ENCODE assay signal across 21 mouse cellular contexts in the genomic region with DNA sequence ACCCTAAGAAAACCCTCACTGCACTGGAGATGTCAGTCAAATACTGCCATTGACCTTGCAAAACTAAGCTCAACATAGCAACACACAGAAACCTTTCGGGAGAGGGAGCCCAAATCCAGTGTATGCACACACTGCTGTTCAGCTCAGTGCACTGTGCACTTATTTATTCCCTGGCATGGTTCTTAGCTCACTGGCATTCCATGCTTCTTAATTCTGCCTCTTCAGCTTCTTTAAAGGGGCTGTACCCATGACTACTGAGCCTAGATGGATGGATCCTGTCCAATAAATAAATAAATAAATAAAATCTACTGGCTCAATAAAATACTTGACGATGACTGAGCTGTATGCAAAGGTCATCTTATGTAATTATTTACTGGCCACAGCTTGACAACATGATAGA.
DNase-seq lines count a peak whose midpoint lies in the region; ATAC-seq and TF ChIP-seq lines count a peak whose summit lies in the region.
"Had no signal": no experiment of that assay in that cellular context is flagged by ENCODE, and none has a peak within 500 bp of the region (broad histone marks: within the 10 kb centered on the region; RNA-seq: fewer than 3 reads in every experiment).

No protein-coding gene starts in this region.

- no peak overlapping the region for H3K4me3 ChIP-seq in layer of hippocampus, adult 2 months
- no peak overlapping the region for H3K4me3 ChIP-seq in forebrain, embryonic 11.5 days (ENCODE audit: low read depth, low read length)
- no peak overlapping the region for H3K4me3 ChIP-seq in hindbrain, embryonic 12.5 days
- H3K4me3 ChIP-seq in midbrain, embryonic 16.5 days (ENCODE audit: low read depth, low read length): no peak overlapping the region
- H3K4me3 ChIP-seq: embryonic facial prominence, embryonic 10.5 days; heart, embryonic 13.5 days; intestine, embryonic 15.5 days; myocyte had no signal

- no peak for DNase-seq in layer of hippocampus, adult 2 months (ENCODE audit: low spot score in 2 of 2)
- DNase-seq in layer of hippocampus, adult 9-11 months: no peak
- peak; percentile 45 for DNase-seq in forebrain, embryonic 11.5 days (ENCODE audit: low spot score)
- DNase-seq in adrenal gland, postnatal 10 days: no peak
- no peak for DNase-seq in gastrocnemius, postnatal 4 days (ENCODE audit: low spot score in 2 of 2)
- DNase-seq in urinary bladder, adult 18-20 months (ENCODE audit: low spot score in 2 of 2): no peak
- DNase-seq: cerebellum, adult 8-10 months; heart, adult 18-20 months; lung, adult 18-20 months; retina, postnatal 1 day; right cerebral cortex, postnatal 4 days; thymus, adult 2 months had no signal

- H3K4me2 ChIP-seq in forebrain, embryonic 11.5 days (ENCODE audit: low read depth, low read length, severe bottlenecking): no peak overlapping the region
- H3K4me2 ChIP-seq in hindbrain, embryonic 12.5 days (replicated peaks): no peak overlapping the region
- no peak overlapping the region for H3K4me2 ChIP-seq in midbrain, embryonic 16.5 days (ENCODE audit: low read length)
- H3K4me2 ChIP-seq: heart, embryonic 13.5 days; intestine, embryonic 15.5 days; liver, embryonic 11.5 days had no signal

- peaks cover 20% of the 10 kb centered on the region for H3K4me1 ChIP-seq in forebrain, embryonic 11.5 days (replicated peaks; ENCODE audit: control insufficient read depth, insufficient read depth, low read length)
- H3K4me1 ChIP-seq in hindbrain, embryonic 12.5 days: peaks cover 13% of the 10 kb centered on the region
- peaks cover 21% of the 10 kb centered on the region for H3K4me1 ChIP-seq in midbrain, embryonic 16.5 days (ENCODE audit: control insufficient read depth, insufficient read depth, low read length)
- H3K4me1 ChIP-seq: intestine, embryonic 15.5 days had no signal

- TF ChIP-seq CTCF in layer of hippocampus, adult 2 months (conservative IDR thresholded peaks at IDR 0.05): no peak

- H3K27me3 ChIP-seq in forebrain, embryonic 11.5 days (ENCODE audit: control insufficient read depth, insufficient read depth, low read length): peaks cover 3% of the 10 kb centered on the region; the same call in 1 of the 2 replicates
- H3K27me3 ChIP-seq in hindbrain, embryonic 12.5 days: peaks cover 6% of the 10 kb centered on the region; the same call in 1 of the 2 replicates
- H3K27me3 ChIP-seq in midbrain, embryonic 16.5 days (ENCODE audit: control insufficient read depth, insufficient read depth, low read depth, low read length): no peaks in the 10 kb centered on the region
- H3K27me3 ChIP-seq: CH12.LX; heart, embryonic 13.5 days; intestine, embryonic 15.5 days had no signal

- 77% methylated on average over 2 of the region's 2 CpGs for WGBS in forebrain, embryonic 11.5 days
- 63% methylated on average over 2 of the region's 2 CpGs for WGBS in hindbrain, embryonic 12.5 days
- WGBS in midbrain, embryonic 16.5 days: 62% methylated on average over 2 of the region's 2 CpGs

- peak overlapping the region; percentile 60; the same call in 1 of the 2 replicates for H3K27ac ChIP-seq in layer of hippocampus, adult 2 months
- H3K27ac ChIP-seq in forebrain, embryonic 11.5 days (ENCODE audit: low read depth, low read length): peak overlapping the region; percentile 41; the same call in 1 of the 2 replicates
- H3K27ac ChIP-seq in hindbrain, embryonic 12.5 days: no peak overlapping the region; the same call in 1 of the 2 replicates
- peak overlapping the region; percentile 81 for H3K27ac ChIP-seq in midbrain, embryonic 16.5 days (ENCODE audit: low read length)
- H3K27ac ChIP-seq: embryonic facial prominence, embryonic 10.5 days; heart, embryonic 13.5 days; intestine, embryonic 15.5 days; kidney, postnatal 0 days had no signal

- H3K9ac ChIP-seq in forebrain, embryonic 11.5 days (ENCODE audit: low read length): no peak overlapping the region
- no peak overlapping the region for H3K9ac ChIP-seq in hindbrain, embryonic 12.5 days
- H3K9ac ChIP-seq in midbrain, embryonic 16.5 days (ENCODE audit: low read depth, low read length): no peak overlapping the region
- H3K9ac ChIP-seq: heart, embryonic 13.5 days; intestine, embryonic 15.5 days had no signal

- no peak for ATAC-seq in forebrain, embryonic 11.5 days (replicated peaks; ENCODE audit: low FRiP score)
- peak; percentile 35; the same call in 1 of the 2 replicates for ATAC-seq in hindbrain, embryonic 12.5 days (ENCODE audit: low FRiP score)
- peak; percentile 60; the same call in 1 of the 2 replicates for ATAC-seq in midbrain, embryonic 16.5 days
- ATAC-seq: intestine, embryonic 15.5 days had no signal

- no peaks in the 10 kb centered on the region for H3K9me3 ChIP-seq in forebrain, embryonic 11.5 days (ENCODE audit: control insufficient read depth, low read length)
- H3K9me3 ChIP-seq in hindbrain, embryonic 12.5 days (replicated peaks): no peaks in the 10 kb centered on the region
- no peaks in the 10 kb centered on the region for H3K9me3 ChIP-seq in midbrain, embryonic 16.5 days (replicated peaks; ENCODE audit: control insufficient read depth, low read length, poor library complexity, severe bottlenecking)
- H3K9me3 ChIP-seq: embryonic facial prominence, embryonic 10.5 days; heart, embryonic 13.5 days; intestine, embryonic 15.5 days had no signal

- H3K36me3 ChIP-seq in forebrain, embryonic 11.5 days (ENCODE audit: control insufficient read depth, insufficient read depth, low read length): no peaks in the 10 kb centered on the region
- no peaks in the 10 kb centered on the region for H3K36me3 ChIP-seq in hindbrain, embryonic 12.5 days
- no peaks in the 10 kb centered on the region for H3K36me3 ChIP-seq in midbrain, embryonic 16.5 days (ENCODE audit: control insufficient read depth, insufficient read depth, low read length)
- H3K36me3 ChIP-seq: embryonic facial prominence, embryonic 10.5 days; heart, embryonic 13.5 days; intestine, embryonic 15.5 days had no signal
